Mouse (Mus musculus) liver, embryonic 14.5 days (tissue): ENCODE data around the gene Hyal3. TPM values are rescaled to one million over a fixed set of nuclear protein-coding genes. Genes with fewer than 3 reads are reported as not detected.

Source experiments
- ATAC-seq: fragments of 200-750 bp; cut with Nextera tagmentation; 2 replicates; pipeline ENCODE4 v1.8.0; 2017; ENCODE audit warnings: moderate number of reproducible peaks, mild to moderate bottlenecking, moderate library complexity; ENCODE audit not compliant: insufficient read depth
- DNase-seq, 3 experiments: peaks; one replicate each; pipeline ENCODE4 v3.0.0-alpha.2; 2012 to 2013; ENCODE audit warnings: low read depth in 3 of 3, low spot score in 3 of 3
- H3K27ac ChIP-seq: fragments of 300-500 bp; sonication (generic); 2 replicates; pipeline ENCODE4 v1.5.1; 2014; ENCODE audit warnings: moderate library complexity, mild to moderate bottlenecking, control low read depth, inconsistent platforms
- H3K27me3 ChIP-seq: fragments of 300-500 bp; sonication (generic); 2 replicates; pipeline ENCODE4 v1.6.1; 2014; ENCODE audit warnings: mild to moderate bottlenecking, low read length, moderate library complexity; ENCODE audit not compliant: control insufficient read depth, insufficient read depth
- H3K36me3 ChIP-seq: fragments of 300-500 bp; sonication (generic); replicated peaks from 2 replicates; pipeline ENCODE4 v1.6.1; 2014; ENCODE audit warnings: low read depth; ENCODE audit not compliant: control insufficient read depth, insufficient read depth
- H3K4me1 ChIP-seq, 2 experiments: fragments of 200-500 bp in 1 of 2; fragments of 300-500 bp in 1 of 2; sonication (generic) in 1 of 2; replicated peaks; 2 replicates each; pipeline ENCODE4 v1.6.1; 2012 to 2014; ENCODE audit warnings: antibody characterized with exemption in 1 of 2, inconsistent platforms in 1 of 2, low read length in 1 of 2; ENCODE audit not compliant: control insufficient read depth in 2 of 2, insufficient read depth in 2 of 2
- H3K4me2 ChIP-seq: fragments of 300-500 bp; sonication (generic); 2 replicates; pipeline ENCODE4 v1.6.1; 2014; ENCODE audit warnings: low read depth, mild to moderate bottlenecking, control low read depth, moderate library complexity
- H3K4me3 ChIP-seq, 2 experiments: fragments of 200-500 bp in 1 of 2; fragments of 300-500 bp in 1 of 2; sonication (generic) in 1 of 2; 2 replicates each; pipeline ENCODE4 v1.5.1; 2012 to 2014; ENCODE audit warnings: low read depth in 2 of 2, low read length in 2 of 2, mild to moderate bottlenecking in 2 of 2, control low read depth in 1 of 2, inconsistent platforms in 1 of 2, moderate library complexity in 1 of 2; ENCODE audit not compliant: insufficient read depth in 1 of 2
- H3K9ac ChIP-seq: fragments of 300-500 bp; sonication (generic); replicated peaks from 2 replicates; pipeline ENCODE4 v1.6.1; 2014; ENCODE audit warnings: mild to moderate bottlenecking, control low read depth, moderate library complexity
- H3K9me3 ChIP-seq: fragments of 300-500 bp; sonication (generic); 2 replicates; pipeline ENCODE4 v1.6.1; 2016; ENCODE audit warnings: low read length, mixed read lengths; ENCODE audit not compliant: control insufficient read depth
- CTCF ChIP-seq: IDR thresholded peaks from 2 replicates; pipeline ENCODE4 v1.5.1; 2016; ENCODE audit warnings: antibody characterized with exemption, low read depth, control low read depth
- EP300 ChIP-seq: IDR thresholded peaks from 2 replicates; pipeline ENCODE4 v1.6.1; 2016; ENCODE audit warnings: antibody characterized with exemption, low read depth
- WGBS: fragments of 180-500 bp; shearing (Covaris S2); extraction: QIAGEN DNeasy Blood & Tissue Kit; methylation state at CpG from one replicate; pipeline ENCODE4 v1.1.7; 2014; ENCODE audit not compliant: insufficient replicate concordance; 5-methylcytosine and 5-hydroxymethylcytosine counted together
- polyA plus RNA-seq, 2 experiments: library from polyadenylated mRNA; depleted of rRNA in 1 of 2; stranded (reverse) in 1 of 2; unstranded in 1 of 2; fragments of >200 nt; fragmentation: Nextera tagmentation in 1 of 2; extraction: Ambion mirVana in 1 of 2; gene quantifications; 2 replicates each; pipeline versions ENCODE4 v1.2.1 to v1.2.3; 2012 to 2014

Hyal3 gene
- polyA plus RNA-seq, 2 experiments, result 0.45 to 0.69 TPM

DNA sequence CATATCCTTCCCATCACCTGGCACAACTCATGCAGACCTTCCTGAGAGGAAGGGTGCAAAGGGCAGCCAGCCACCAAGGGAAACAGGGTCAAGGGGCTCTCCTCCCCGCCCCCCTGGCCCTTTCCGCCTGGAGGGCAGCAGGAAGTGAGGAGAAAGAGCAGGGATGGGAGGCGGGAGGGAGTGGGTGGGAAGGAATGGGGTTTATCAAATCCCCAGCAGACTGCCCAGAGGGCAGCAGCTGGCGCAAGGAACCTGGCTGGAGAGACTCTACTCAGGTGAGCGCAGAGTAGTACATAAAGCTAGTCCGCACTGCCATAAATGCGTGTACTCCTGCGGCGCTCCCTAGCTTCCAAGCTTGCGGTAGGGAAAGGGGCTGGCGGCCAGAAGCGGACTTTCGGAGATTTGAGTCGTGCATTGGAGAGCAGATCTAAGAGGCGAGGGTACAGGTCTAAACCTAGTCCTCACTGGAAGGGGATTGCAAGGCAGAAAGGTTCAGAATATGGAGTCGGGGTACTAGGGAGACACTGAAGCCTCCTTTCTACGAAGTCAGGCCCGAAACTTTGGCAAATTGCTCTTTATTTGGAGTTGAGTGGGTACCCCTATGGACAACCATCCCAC lies 12.8 kb upstream of the Hyal3 start, which contains the start of gene Hyal2:
Hyal2 (plus strand) TSS at position 244 of the 618 bp plus-strand sequence.
- DNase-seq (no peak), ATAC-seq (no peak)
- 45% methylated on average over 18 of the region's 18 CpGs for WGBS
- no peak for TF ChIP-seq CTCF
- no peak for TF ChIP-seq EP300
- Histone ChIP-seq H3K4me1 (peaks cover 49 to 60% of the 10 kb centered on the region in 2 experiments), H3K9me3 (no peaks in the 10 kb centered on the region), H3K9ac (peak within 1 kb of the TSS; percentile 87), H3K4me3 (peak within 1 kb of the TSS; percentile 86 to 88), H3K4me2 (peak within 1 kb of the TSS; percentile 85), H3K36me3 (peaks cover 9% of the 10 kb centered on the region), H3K27ac (peak within 1 kb of the TSS; percentile 84), H3K27me3 (no peaks in the 10 kb centered on the region)

DNA sequence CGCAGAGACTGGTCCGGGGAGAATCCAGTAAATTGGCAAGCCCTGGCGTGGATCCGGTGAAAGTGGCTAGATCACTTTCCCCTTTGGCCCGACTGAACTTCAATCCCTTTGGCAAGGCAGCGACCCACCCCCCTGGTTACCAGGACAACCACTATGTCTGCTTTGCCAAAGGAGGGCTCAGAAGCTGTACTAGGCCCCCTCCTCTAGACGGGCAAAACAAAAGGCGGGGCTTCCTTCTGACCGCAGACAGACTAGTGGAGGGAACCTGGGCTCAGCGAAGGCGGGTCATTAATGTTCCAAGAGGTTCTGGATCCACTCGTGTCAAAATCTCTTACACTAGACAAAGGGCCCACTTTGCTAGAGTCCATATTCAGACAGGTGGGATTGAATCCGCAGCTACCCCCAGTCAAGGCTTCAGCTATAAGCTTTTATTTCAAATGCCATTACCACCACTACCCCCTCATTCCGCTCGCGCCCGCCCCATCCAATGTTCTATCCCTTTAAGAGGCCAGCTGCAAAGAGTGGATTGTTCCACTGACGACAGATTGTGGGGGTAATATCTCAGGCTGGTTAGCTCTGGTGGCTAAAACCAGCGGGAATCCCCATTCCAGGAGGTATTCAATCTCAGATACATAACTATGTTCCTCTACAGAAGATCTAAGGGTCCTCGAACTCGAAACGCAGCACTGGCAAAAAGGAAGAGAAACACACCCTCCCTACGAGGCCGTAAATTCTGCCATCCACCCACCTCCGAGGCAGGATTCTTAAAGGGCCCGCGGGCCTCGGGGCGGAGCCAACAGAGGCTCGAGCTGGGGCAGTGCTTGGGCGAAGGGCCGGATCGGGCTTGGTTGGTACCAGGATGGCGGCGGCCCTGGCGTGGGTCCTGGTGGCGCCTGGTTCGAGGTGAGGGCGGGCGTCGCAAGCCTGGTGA lies 12.0 kb upstream of the Hyal3 start:
- Histone ChIP-seq H3K27me3 (no peaks in the 10 kb centered on the region), H3K4me3 (peak overlapping the region; percentile 86 to 88), H3K9me3 (no peaks in the 10 kb centered on the region), H3K4me2 (peak overlapping the region; percentile 85), H3K4me1 (peaks cover 48 to 63% of the 10 kb centered on the region in 2 experiments), H3K36me3 (peaks cover 12% of the 10 kb centered on the region), H3K9ac (peak overlapping the region; percentile 87), H3K27ac (peak overlapping the region; percentile 84)
- DNase-seq, result peak; percentile 80 to 82 (median 81)
- TF ChIP-seq EP300 (peak; percentile 57), CTCF (no peak)
- ATAC-seq, result peak; percentile 79
- WGBS, result under 1% methylated on average over 41 of the region's 41 CpGs

DNA sequence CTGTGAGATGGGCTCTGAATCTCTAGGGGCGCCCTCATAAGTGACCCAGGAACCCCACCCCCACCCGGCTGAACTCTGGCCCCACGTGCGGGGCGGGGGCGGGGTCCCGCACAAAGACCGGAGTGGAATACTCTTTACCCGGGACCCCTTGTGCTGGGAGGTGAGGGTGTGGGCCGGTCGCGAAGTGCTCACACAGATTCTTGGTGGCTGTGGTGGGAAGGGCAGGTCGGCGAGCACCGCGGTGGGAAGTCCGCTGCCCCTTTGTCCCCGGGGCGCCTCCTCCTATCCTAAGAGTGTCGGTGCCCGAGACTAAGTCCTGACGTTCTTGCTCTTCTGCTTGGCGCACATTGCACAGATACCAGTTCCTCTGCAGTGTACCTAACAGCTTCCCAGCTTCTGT lies 11.3 kb upstream of the Hyal3 start:
- no peaks in the 10 kb centered on the region for H3K27me3 ChIP-seq
- peaks cover 12% of the 10 kb centered on the region for H3K36me3 ChIP-seq
- H3K9me3 ChIP-seq, result no peaks in the 10 kb centered on the region
- H3K4me2 ChIP-seq, result peak overlapping the region; percentile 85
- peak overlapping the region; percentile 87 for H3K9ac ChIP-seq
- TF ChIP-seq EP300 (no peak), CTCF (0 out of 2 replicates have a peak, but pooled peaks have one; percentile 9)
- ATAC-seq (peak; percentile 9), DNase-seq (no peak)
- 0% methylated on average over 23 of the region's 23 CpGs for WGBS
- H3K4me3 ChIP-seq, result peak overlapping the region; percentile 86 to 88
- H3K27ac ChIP-seq, result peak overlapping the region; percentile 84
- H3K4me1 ChIP-seq, result peaks cover 42 to 57% of the 10 kb centered on the region in 2 experiments

DNA sequence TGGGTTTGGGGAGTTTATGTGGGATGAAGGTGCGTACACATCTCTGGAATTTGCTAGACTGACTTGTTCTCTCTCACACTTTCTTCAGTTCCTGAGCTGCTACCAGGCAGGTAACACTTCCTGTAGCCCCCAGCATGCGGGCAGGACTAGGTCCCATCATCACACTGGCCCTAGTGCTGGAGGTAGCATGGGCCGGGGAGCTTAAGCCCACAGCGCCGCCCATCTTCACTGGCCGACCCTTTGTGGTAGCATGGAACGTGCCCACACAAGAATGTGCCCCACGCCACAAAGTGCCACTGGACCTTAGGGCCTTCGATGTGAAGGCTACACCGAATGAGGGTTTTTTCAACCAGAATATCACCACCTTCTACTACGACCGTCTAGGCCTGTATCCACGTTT lies 10.6 kb upstream of the Hyal3 start:
- peaks cover 12% of the 10 kb centered on the region for H3K36me3 ChIP-seq
- peak overlapping the region; percentile 84 for H3K27ac ChIP-seq
- peak overlapping the region; percentile 86 to 88 for H3K4me3 ChIP-seq
- ATAC-seq, result no peak
- peak overlapping the region; percentile 85 for H3K4me2 ChIP-seq
- H3K9me3 ChIP-seq, result no peaks in the 10 kb centered on the region
- H3K9ac ChIP-seq, result peak overlapping the region; percentile 87
- no peaks in the 10 kb centered on the region for H3K27me3 ChIP-seq
- no peak for DNase-seq
- WGBS, result 64% methylated on average over 13 of the region's 13 CpGs
- H3K4me1 ChIP-seq, result peaks cover 42 to 56% of the 10 kb centered on the region in 2 experiments
- TF ChIP-seq EP300 (no peak), CTCF (0 out of 2 replicates have a peak, but pooled peaks have one; percentile 4)

DNA sequence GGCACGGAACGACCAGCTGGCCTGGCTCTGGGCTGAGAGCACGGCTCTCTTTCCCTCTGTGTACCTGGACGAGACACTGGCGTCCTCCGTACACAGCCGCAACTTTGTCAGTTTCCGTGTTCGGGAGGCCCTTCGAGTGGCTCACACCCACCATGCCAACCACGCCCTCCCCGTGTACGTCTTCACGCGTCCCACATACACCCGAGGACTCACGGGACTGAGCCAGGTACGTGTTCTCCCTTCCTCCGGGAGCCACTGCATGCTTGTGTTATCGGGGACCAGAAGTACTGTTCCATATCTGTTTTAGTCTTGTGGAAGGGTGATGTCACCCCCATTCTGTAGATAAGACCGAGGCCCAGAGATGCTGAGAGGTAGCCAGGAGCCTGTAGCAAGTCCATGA lies 9.8 kb upstream of the Hyal3 start:
- Histone ChIP-seq H3K36me3 (peaks cover 12% of the 10 kb centered on the region), H3K4me3 (peak overlapping the region; percentile 86 to 88), H3K4me2 (peak overlapping the region; percentile 85), H3K9me3 (no peaks in the 10 kb centered on the region), H3K27me3 (no peaks in the 10 kb centered on the region), H3K4me1 (peaks cover 45 to 58% of the 10 kb centered on the region in 2 experiments), H3K9ac (peak overlapping the region; percentile 87), H3K27ac (peak overlapping the region; percentile 84)
- WGBS, result 38% methylated on average over 21 of the region's 21 CpGs
- DNase-seq (peak; percentile 70 to 81 (median 75)), ATAC-seq (peak; percentile 71)
- TF ChIP-seq EP300 (peak; percentile 89), CTCF (no peak)
